Mouse (Mus musculus) CH12.LX (cell line): ENCODE measurements around the gene Cacng6. TPM values are rescaled to one million over a fixed set of nuclear protein-coding genes. Genes with fewer than 3 reads are reported as not detected.

Experiments
- DNase-seq: peaks from one replicate; pipeline ENCODE4 v3.0.0-alpha.2; 2013; ENCODE audit errors: extremely low read depth
- H3K27ac ChIP-seq: 2 replicates; pipeline ENCODE4 v1.5.1; 2012; ENCODE audit warnings: low read depth, mild to moderate bottlenecking, control low read depth, moderate library complexity; ENCODE audit not compliant: insufficient read depth
- H3K27me3 ChIP-seq: replicated peaks from 2 replicates; pipeline ENCODE3; 2012; ENCODE audit warnings: inconsistent platforms
- H3K36me3 ChIP-seq, 2 experiments: replicated peaks in 1 of 2; 2 replicates each; pipeline versions ENCODE3 to v1.6.1; 2012; ENCODE audit warnings: inconsistent platforms in 1 of 2, low read length in 1 of 2, mild to moderate bottlenecking in 1 of 2, mixed read lengths in 1 of 2, moderate library complexity in 1 of 2; ENCODE audit not compliant: control insufficient read depth in 1 of 2, insufficient read depth in 1 of 2
- H3K4me1 ChIP-seq, 2 experiments: 2 replicates each; pipeline ENCODE4 v1.6.1; 2012; ENCODE audit warnings: inconsistent platforms in 1 of 2, moderate library complexity in 1 of 2; ENCODE audit not compliant: insufficient read depth in 2 of 2, control insufficient read depth in 1 of 2
- H3K4me2 ChIP-seq: 2 replicates; pipeline ENCODE4 v1.6.1; 2012; ENCODE audit warnings: low read depth, mild to moderate bottlenecking, control low read depth; ENCODE audit not compliant: poor library complexity, insufficient read depth, severe bottlenecking
- H3K4me3 ChIP-seq, 3 experiments: fragments of 150-350 bp in 1 of 3; sonication (generic) in 1 of 3; replicated peaks in 1 of 3; 2 replicates each; pipeline versions ENCODE3 to v1.5.1; 2011 to 2012; ENCODE audit warnings: low read depth in 2 of 3, low read length in 2 of 3, mild to moderate bottlenecking in 2 of 3, moderate library complexity in 2 of 3, control low read depth in 1 of 3, improper control_type of control experiment in 1 of 3, inconsistent platforms in 1 of 3, mixed read lengths in 1 of 3; ENCODE audit not compliant: poor library complexity in 1 of 3
- H3K79me2 ChIP-seq: replicated peaks from 2 replicates; pipeline ENCODE4 v1.6.1; 2012; ENCODE audit warnings: mild to moderate bottlenecking, moderate library complexity; ENCODE audit not compliant: control insufficient read depth, poor library complexity, insufficient read depth, severe bottlenecking; ENCODE audit errors: extremely low read depth
- H3K9ac ChIP-seq: 2 replicates; pipeline ENCODE4 v1.6.1; 2012; ENCODE audit warnings: low read depth, mild to moderate bottlenecking, control low read depth, moderate library complexity; ENCODE audit not compliant: insufficient read depth
- H3K9me3 ChIP-seq: replicated peaks from 2 replicates; pipeline ENCODE3; 2012; ENCODE audit warnings: low read length, inconsistent platforms, mixed read lengths
- BHLHE40 ChIP-seq: IDR thresholded peaks from 2 replicates; pipeline ENCODE4 v1.6.1; 2011; ENCODE audit warnings: mild to moderate bottlenecking, low read depth, low read length, improper control_type of control experiment
- CHD1 ChIP-seq: IDR thresholded peaks from 2 replicates; pipeline ENCODE4 v1.6.1; 2012; ENCODE audit warnings: low read depth, low read length, improper control_type of control experiment, inconsistent platforms
- CHD2 ChIP-seq: IDR thresholded peaks from 2 replicates; pipeline ENCODE4 v1.6.1; 2011; ENCODE audit warnings: low read length, improper control_type of control experiment
- CTCF ChIP-seq, 2 experiments: IDR thresholded peaks in 1 of 2; conservative IDR thresholded peaks in 1 of 2; 2 replicates each; pipeline ENCODE4 v1.5.1; 2011 to 2012; ENCODE audit warnings: low read depth in 2 of 2, low read length in 2 of 2, improper control_type of control experiment in 1 of 2, inconsistent platforms in 1 of 2, mild to moderate bottlenecking in 1 of 2, moderate library complexity in 1 of 2
- ELF1 ChIP-seq: IDR thresholded peaks from 2 replicates; pipeline ENCODE4 v1.6.1; 2014; ENCODE audit warnings: low read depth, mild to moderate bottlenecking, inconsistent platforms, low read length, improper control_type of control experiment
- EP300 ChIP-seq: IDR thresholded peaks from 2 replicates; pipeline ENCODE4 v1.6.1; 2011; ENCODE audit warnings: low read length, improper control_type of control experiment
- ETS1 ChIP-seq: conservative IDR thresholded peaks from 2 replicates; pipeline ENCODE4 v1.6.1; 2012; ENCODE audit warnings: low read depth, mild to moderate bottlenecking, inconsistent platforms, low read length, improper control_type of control experiment, moderate library complexity
- GABPA ChIP-seq: IDR thresholded peaks from 2 replicates; pipeline ENCODE4 v1.6.1; 2012; ENCODE audit warnings: low read depth, low read length, improper control_type of control experiment, inconsistent platforms; ENCODE audit not compliant: insufficient replicate concordance
- HCFC1 ChIP-seq: IDR thresholded peaks from 2 replicates; pipeline ENCODE4 v1.6.1; 2012; ENCODE audit warnings: low read depth, mild to moderate bottlenecking, inconsistent platforms, low read length, improper control_type of control experiment
- IRF4 ChIP-seq: IDR thresholded peaks from 2 replicates; pipeline ENCODE4 v1.6.1; 2014; ENCODE audit warnings: low read depth, mild to moderate bottlenecking, inconsistent platforms, low read length, improper control_type of control experiment
- JUN ChIP-seq: IDR thresholded peaks from 2 replicates; pipeline ENCODE4 v1.6.1; 2011; ENCODE audit warnings: low read depth, mild to moderate bottlenecking, low read length, improper control_type of control experiment, moderate library complexity; ENCODE audit not compliant: insufficient read depth
- KAT2A ChIP-seq: IDR thresholded peaks from 2 replicates; pipeline ENCODE4 v1.6.1; 2012; ENCODE audit warnings: low read length, improper control_type of control experiment, inconsistent platforms; ENCODE audit not compliant: insufficient replicate concordance
- MAFK ChIP-seq: IDR thresholded peaks from 2 replicates; pipeline ENCODE4 v1.6.1; 2011; ENCODE audit warnings: low read length, improper control_type of control experiment; ENCODE audit not compliant: insufficient replicate concordance
- MAX ChIP-seq: IDR thresholded peaks from 2 replicates; pipeline ENCODE4 v1.6.1; 2011; ENCODE audit warnings: low read length, improper control_type of control experiment
- MAZ ChIP-seq: IDR thresholded peaks from 2 replicates; pipeline ENCODE4 v1.6.1; 2012; ENCODE audit warnings: low read depth, mild to moderate bottlenecking, inconsistent platforms, low read length, improper control_type of control experiment, moderate library complexity
- MEF2A ChIP-seq: IDR thresholded peaks from 2 replicates; pipeline ENCODE4 v1.6.1; 2014; ENCODE audit warnings: low read depth, mild to moderate bottlenecking, inconsistent platforms, low read length, improper control_type of control experiment, borderline replicate concordance
- MYC ChIP-seq: IDR thresholded peaks from 2 replicates; pipeline ENCODE4 v1.6.1; 2011; ENCODE audit warnings: low read depth, mild to moderate bottlenecking, improper control_type of control experiment, low read length
- NELFE ChIP-seq: IDR thresholded peaks from 2 replicates; pipeline ENCODE4 v1.6.1; 2011; ENCODE audit warnings: low read depth, low read length, improper control_type of control experiment
- NRF1 ChIP-seq: IDR thresholded peaks from 2 replicates; pipeline ENCODE4 v1.6.1; 2014; ENCODE audit warnings: low read depth, mild to moderate bottlenecking, inconsistent platforms, low read length, improper control_type of control experiment, moderate library complexity
- PAX5 ChIP-seq: IDR thresholded peaks from 2 replicates; pipeline ENCODE4 v1.6.1; 2012; ENCODE audit warnings: low read length, inconsistent platforms, mixed read lengths
- POLR2A ChIP-seq: IDR thresholded peaks from 2 replicates; pipeline ENCODE4 v1.6.1; 2011; ENCODE audit warnings: low read depth, mild to moderate bottlenecking, improper control_type of control experiment, low read length
- POLR2AphosphoS2 ChIP-seq: IDR thresholded peaks from 2 replicates; pipeline ENCODE4 v1.6.1; 2011; ENCODE audit warnings: low read depth, low read length, improper control_type of control experiment
- RCOR1 ChIP-seq: conservative IDR thresholded peaks from 2 replicates; pipeline ENCODE4 v1.6.1; 2012; ENCODE audit warnings: low read depth, mild to moderate bottlenecking, inconsistent platforms, low read length, improper control_type of control experiment
- SIN3A ChIP-seq: IDR thresholded peaks from 2 replicates; pipeline ENCODE4 v1.6.1; 2012; ENCODE audit warnings: low read length, improper control_type of control experiment, inconsistent platforms
- SMC3 ChIP-seq: IDR thresholded peaks from 2 replicates; pipeline ENCODE4 v1.6.1; 2011; ENCODE audit warnings: low read depth, low read length, improper control_type of control experiment
- UBTF ChIP-seq: IDR thresholded peaks from 2 replicates; pipeline ENCODE4 v1.6.1; 2012; ENCODE audit warnings: low read depth, mild to moderate bottlenecking, inconsistent platforms, low read length, improper control_type of control experiment, moderate library complexity
- USF2 ChIP-seq: conservative IDR thresholded peaks from 2 replicates; pipeline ENCODE4 v1.6.1; 2011; ENCODE audit warnings: low read depth, low read length, improper control_type of control experiment
- ZC3H11A ChIP-seq: IDR thresholded peaks from 2 replicates; pipeline ENCODE4 v1.6.1; 2012; ENCODE audit warnings: low read depth, mild to moderate bottlenecking, inconsistent platforms, low read length, improper control_type of control experiment
- ZKSCAN1 ChIP-seq: IDR thresholded peaks from 2 replicates; pipeline ENCODE4 v1.6.1; 2012; ENCODE audit warnings: low read depth, inconsistent platforms, low read length, improper control_type of control experiment, borderline replicate concordance
- ZMIZ1 ChIP-seq: IDR thresholded peaks from 2 replicates; pipeline ENCODE4 v1.6.1; 2012; ENCODE audit warnings: low read depth, mild to moderate bottlenecking, inconsistent platforms, low read length, improper control_type of control experiment
- ZNF384 ChIP-seq: IDR thresholded peaks from 2 replicates; pipeline ENCODE4 v1.6.1; 2012; ENCODE audit warnings: low read depth, low read length, improper control_type of control experiment, inconsistent platforms
- dilution Hi-C: fragments of 300-500 bp; cut with MboI; formaldehyde crosslinking; loops from 2 replicates; pipeline ENCODE4 v1.14.3; 2020; ENCODE audit warnings: low sequenced_read_pairs; ENCODE audit not compliant: extremely low pct_unique_long_range_greater_than_20kb, extremely low pct_ligation_motif_present
- in situ Hi-C: fragments of 300-500 bp; cut with MboI; formaldehyde crosslinking; loops from 3 replicates; pipeline ENCODE4 v1.14.3; 2019; ENCODE audit warnings: low sequenced_read_pairs, low pct_ligation_motif_present, low pct_unique_long_range_greater_than_20kb, mixed read lengths
- polyA plus RNA-seq: library from polyadenylated mRNA; unstranded; fragments of >175 nt; gene quantifications from 2 replicates; pipeline ENCODE4 v1.2.1, GENCODE M21; 2012; ENCODE audit warnings: low read depth; ENCODE audit not compliant: insufficient read length
- total RNA-seq, 2 experiments: library from RNA; depleted of rRNA; stranded (reverse); fragments of 300-350 nt in 1 of 2; fragments of >200 nt in 1 of 2; gene quantifications; 2 replicates each; pipeline ENCODE4 v1.2.3; 2012 to 2014

Gene Cacng6
- total RNA-seq (2012; rRNA removed) (0.13 TPM in 1 of 2 replicates, not detected in the other), total RNA-seq (2014; rRNA removed) (not detected in 2 replicates), polyA plus RNA-seq (0.19 TPM in 1 of 2 replicates, not detected in the other)

DNA sequence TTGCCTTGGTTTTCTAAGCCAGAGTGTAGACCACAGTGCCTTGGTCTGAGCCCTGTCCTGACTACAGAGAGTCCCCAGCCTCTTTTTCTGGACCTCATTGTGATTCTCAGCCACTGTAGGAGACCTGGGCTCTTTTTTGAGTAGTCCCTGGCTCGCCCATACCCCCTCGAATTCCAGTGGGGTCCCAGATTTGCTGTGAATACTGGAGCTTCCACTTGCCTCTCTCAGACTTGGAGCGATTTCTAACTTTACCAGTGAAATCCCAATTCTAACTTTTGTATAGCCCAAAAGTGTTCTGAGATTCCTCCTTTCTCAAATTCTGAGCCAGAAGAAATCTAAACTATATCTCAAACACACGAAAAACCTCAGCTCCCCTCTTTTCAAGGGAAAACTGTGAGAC, at the start of gene Cacng6:
Gene Cacng6, plus strand, starts transcription at position 301 of the 400 bp plus-strand sequence.
- no peak within 1 kb of the TSS for H3K27ac ChIP-seq
- in situ Hi-C loops (no loop called here), dilution Hi-C loops (no loop called here)
- DNase-seq: no peak
- H3K4me1 ChIP-seq: peaks cover 0 to 8% of the 10 kb centered on the region in 2 experiments; a peak in 1 of 4 replicates
- H3K4me3 ChIP-seq: no peak within 1 kb of the TSS
- no peaks in the 10 kb centered on the region for H3K36me3 ChIP-seq
- H3K9me3 ChIP-seq: no peaks in the 10 kb centered on the region
- H3K27me3 ChIP-seq: no peaks in the 10 kb centered on the region
- H3K79me2 ChIP-seq: no peaks in the 10 kb centered on the region
- no peak within 1 kb of the TSS for H3K4me2 ChIP-seq
- H3K9ac ChIP-seq: no peak within 1 kb of the TSS
- TF ChIP-seq MYC: no peak
- no peak for TF ChIP-seq HCFC1
- TF ChIP-seq JUN: no peak
- TF ChIP-seq CHD1: no peak
- TF ChIP-seq ZKSCAN1: no peak
- no peak for TF ChIP-seq MEF2A
- TF ChIP-seq MAZ: no peak
- no peak for TF ChIP-seq SIN3A
- no peak for TF ChIP-seq NELFE
- TF ChIP-seq NRF1: no peak
- no peak for TF ChIP-seq USF2

DNA sequence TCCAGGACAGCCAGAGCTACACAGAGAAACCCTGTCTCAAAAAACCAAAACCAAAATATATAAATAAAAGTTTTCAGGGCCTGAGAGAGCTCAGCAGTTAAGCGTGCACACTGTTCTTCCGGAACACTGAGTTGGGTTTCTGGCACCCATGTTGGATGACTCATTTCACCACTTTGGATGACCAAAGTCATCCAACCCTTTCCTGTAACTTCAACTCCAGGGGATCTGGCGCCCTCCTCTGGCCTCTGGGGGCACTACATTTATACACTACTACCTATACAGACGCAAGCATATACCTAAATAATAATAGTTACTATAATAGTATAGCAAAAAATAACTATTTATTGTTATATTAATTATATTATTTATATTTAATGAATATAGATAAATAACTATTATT, 47.2 kb upstream of the Cacng6 start:
- Histone ChIP-seq H3K9me3 (no peaks in the 10 kb centered on the region), H3K4me3 (no peak overlapping the region), H3K9ac (no peak overlapping the region), H3K4me2 (no peak overlapping the region), H3K79me2 (no peaks in the 10 kb centered on the region), H3K27me3 (no peaks in the 10 kb centered on the region), H3K27ac (no peak overlapping the region), H3K36me3 (no peaks in the 10 kb centered on the region), H3K4me1 (peaks cover 0 to 3% of the 10 kb centered on the region in 2 experiments; a peak in 1 of 4 replicates)
- peak; percentile 75 for DNase-seq
- dilution Hi-C loops: no loop called here
- in situ Hi-C loops: no loop called here
- TF ChIP-seq ZNF384 (no peak; the same call in 1 of the 2 replicates), UBTF (no peak), POLR2A (no peak), ZKSCAN1 (no peak), ELF1 (peak; percentile 41; the same call in 1 of the 2 replicates), MYC (0 out of 2 replicates have a peak, but pooled peaks have one; percentile 39), KAT2A (no peak), RCOR1 (no peak), HCFC1 (no peak), SIN3A (no peak), EP300 (0 out of 2 replicates have a peak, but pooled peaks have one; percentile 26), MAZ (no peak), BHLHE40 (peak; percentile 75), POLR2AphosphoS2 (no peak), MAX (no peak), SMC3 (peak; percentile 83), ZC3H11A (peak; percentile 29; the same call in 1 of the 2 replicates), CTCF (conservative IDR thresholded peaks at IDR 0.05 in 1 of 2, IDR thresholded peaks at IDR 0.05 in 1 of 2; ENCODE audit: low read depth in 2 of 2, low read length in 2 of 2) (peak; percentile 68 to 87), JUN (peak; percentile 91), PAX5 (no peak), GABPA (no peak), CHD2 (no peak), ETS1 (peak; percentile 49), IRF4 (peak; percentile 97), ZMIZ1 (no peak), NELFE (0 out of 2 replicates have a peak, but pooled peaks have one; percentile 15), MAFK (no peak), MEF2A (peak; percentile 56; the same call in 1 of the 2 replicates), NRF1 (no peak)
